Mouse (Mus musculus): ENCODE data around the gene Taar7a.

Gene Taar7a

GRCm38 (mm10) chr10:23948026-23948425, 45.3 kb downstream of the Taar7a start:
- DNase-seq (ENCODE audit: low read depth, low spot score): no peak

- peak; percentile 16 for DNase-seq (ENCODE audit: low read depth, low spot score)
Observed at GRCm38 (mm10) chr10:23942465-23942864, 50.8 kb downstream of the Taar7a start.
